Mouse (Mus musculus) forebrain, embryonic 13.5 days (tissue): ENCODE data around the gene Rbm46. TPM values are rescaled to one million over a fixed set of nuclear protein-coding genes. Genes with fewer than 3 reads are reported as not detected.

Experiments used
- ATAC-seq: fragments of 200-750 bp; cut with Nextera tagmentation; 2 replicates; pipeline ENCODE4 v1.8.0; 2017
- H3K27ac ChIP-seq: fragments of 300-500 bp; sonication (generic); 2 replicates; pipeline ENCODE4 v1.5.1; 2015; ENCODE audit warnings: inconsistent platforms, mild to moderate bottlenecking, moderate library complexity
- H3K27me3 ChIP-seq: fragments of 300-500 bp; sonication (generic); 2 replicates; pipeline ENCODE4 v1.6.1; 2015; ENCODE audit warnings: mild to moderate bottlenecking, inconsistent platforms
- H3K36me3 ChIP-seq: fragments of 300-500 bp; sonication (generic); 2 replicates; pipeline ENCODE4 v1.6.1; 2015; ENCODE audit warnings: mild to moderate bottlenecking, inconsistent platforms; ENCODE audit not compliant: poor library complexity, severe bottlenecking
- H3K4me1 ChIP-seq: fragments of 300-500 bp; sonication (generic); 2 replicates; pipeline ENCODE4 v1.6.1; 2015; ENCODE audit warnings: inconsistent platforms
- H3K4me2 ChIP-seq: fragments of 300-500 bp; sonication (generic); 2 replicates; pipeline ENCODE4 v1.6.1; 2015; ENCODE audit warnings: inconsistent platforms, mild to moderate bottlenecking, moderate library complexity
- H3K4me3 ChIP-seq: fragments of 300-500 bp; sonication (generic); 2 replicates; pipeline ENCODE4 v1.5.1; 2015; ENCODE audit warnings: mild to moderate bottlenecking, inconsistent platforms
- H3K9ac ChIP-seq: fragments of 300-500 bp; sonication (generic); 2 replicates; pipeline ENCODE4 v1.6.1; 2015; ENCODE audit warnings: mild to moderate bottlenecking, inconsistent platforms
- H3K9me3 ChIP-seq: fragments of 300-500 bp; sonication (generic); replicated peaks from 2 replicates; pipeline ENCODE4 v1.6.1; 2016; ENCODE audit warnings: inconsistent platforms
- WGBS: fragments of 180-500 bp; shearing (Covaris S2); methylation state at CpG from one replicate; pipeline ENCODE4 v1.1.7; 2015; 5-methylcytosine and 5-hydroxymethylcytosine counted together
- polyA plus RNA-seq: library from polyadenylated mRNA; unstranded; fragments of >200 nt; fragmentation: Nextera tagmentation; extraction: Ambion mirVana; gene quantifications from 2 replicates; pipeline ENCODE4 v1.2.1, GENCODE M21; 2015

Gene Rbm46
- 1.0 and 1.2 TPM in 2 replicates for polyA plus RNA-seq

DNA sequence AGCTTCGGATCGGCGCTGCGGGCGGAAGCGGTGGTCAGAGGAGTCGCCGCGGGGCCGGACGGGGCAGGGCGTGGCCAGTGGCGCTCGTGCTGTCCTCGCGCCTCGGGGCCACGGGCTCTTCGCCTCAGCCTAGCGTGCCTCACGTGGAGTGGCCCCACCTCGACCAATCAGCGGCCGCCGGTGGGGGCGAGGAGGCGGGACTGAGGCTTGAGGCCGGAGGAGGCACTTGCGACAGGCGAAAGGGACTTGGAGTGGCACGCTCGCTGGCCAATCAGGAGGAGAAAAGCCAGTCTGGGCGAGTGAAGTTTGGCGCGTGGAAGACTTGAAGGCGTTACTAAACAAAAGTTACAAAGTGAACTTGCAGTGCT lies at the start of gene Rbm46:
Rbm46 (minus strand) TSS at position 112 of the 368 bp plus-strand sequence.
- Histone ChIP-seq H3K36me3 (no peaks in the 10 kb centered on the region), H3K27me3 (peaks cover 26% of the 10 kb centered on the region), H3K9ac (no peak within 1 kb of the TSS), H3K9me3 (no peaks in the 10 kb centered on the region), H3K4me1 (peaks cover 5% of the 10 kb centered on the region; the same call in 1 of the 2 replicates), H3K27ac (no peak within 1 kb of the TSS), H3K4me2 (peak within 1 kb of the TSS; percentile 61), H3K4me3 (peak within 1 kb of the TSS; percentile 36)
- 21% methylated on average over 29 of the region's 36 CpGs for WGBS
- ATAC-seq, result peak; percentile 98

DNA sequence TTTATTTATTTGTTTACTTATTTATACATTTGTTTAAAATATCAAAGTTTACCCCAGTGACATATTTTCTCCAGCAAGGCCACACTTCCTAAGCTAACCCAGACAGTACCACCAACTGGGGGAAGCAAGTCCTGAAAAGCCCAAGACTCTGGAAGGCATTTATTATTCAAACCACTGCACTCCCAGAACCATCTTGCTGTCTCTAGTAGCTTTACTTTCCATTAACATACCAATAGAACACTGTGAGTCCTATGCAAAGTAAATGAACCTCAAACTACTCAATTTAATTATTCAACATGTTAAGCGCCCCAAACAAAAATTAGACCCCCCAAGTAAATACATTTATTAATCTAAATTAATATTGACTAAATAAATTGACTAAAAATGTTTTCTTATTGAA lies 39.3 kb upstream of the Rbm46 start:
- no peak overlapping the region for H3K27ac ChIP-seq
- no peak for ATAC-seq

DNA sequence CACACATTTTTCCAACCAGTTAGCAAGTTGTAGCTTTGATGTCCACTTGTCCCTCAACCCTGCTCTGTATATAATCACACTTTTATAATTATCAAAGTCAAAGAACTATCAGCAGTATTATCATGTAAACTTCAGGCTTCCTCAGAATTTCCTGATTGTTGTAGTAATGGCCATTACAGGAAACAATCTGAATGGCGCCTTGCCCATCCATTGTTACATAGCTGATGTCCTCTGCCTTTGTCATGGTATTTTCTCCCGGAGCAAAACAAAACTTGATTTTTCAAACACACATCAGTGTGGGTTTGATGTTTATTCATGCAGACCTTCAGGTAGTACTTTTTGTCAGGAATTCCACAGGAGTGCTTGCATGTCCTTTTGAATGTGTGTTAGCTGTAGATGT lies 32.4 kb upstream of the Rbm46 start:
- H3K4me2 ChIP-seq, result no peak overlapping the region
- 88% methylated on average over 2 of the region's 2 CpGs for WGBS
- H3K27ac ChIP-seq, result no peak overlapping the region
- no peaks in the 10 kb centered on the region for H3K36me3 ChIP-seq
- no peaks in the 10 kb centered on the region for H3K9me3 ChIP-seq
- peaks cover 14% of the 10 kb centered on the region for H3K27me3 ChIP-seq
- no peak overlapping the region for H3K9ac ChIP-seq
- H3K4me1 ChIP-seq, result peaks cover 9% of the 10 kb centered on the region
- H3K4me3 ChIP-seq, result no peak overlapping the region
- no peak for ATAC-seq

More for the DNA sequence above, 39.3 kb upstream of the Rbm46 start:
- no peak overlapping the region for H3K4me3 ChIP-seq
- no peak overlapping the region for H3K4me2 ChIP-seq
- peaks cover 5% of the 10 kb centered on the region; the same call in 1 of the 2 replicates for H3K27me3 ChIP-seq
- 6% methylated on average over 1 of the region's 1 CpGs for WGBS
- no peaks in the 10 kb centered on the region for H3K4me1 ChIP-seq
- H3K9ac ChIP-seq, result no peak overlapping the region
- no peaks in the 10 kb centered on the region for H3K9me3 ChIP-seq
- no peaks in the 10 kb centered on the region for H3K36me3 ChIP-seq

DNA sequence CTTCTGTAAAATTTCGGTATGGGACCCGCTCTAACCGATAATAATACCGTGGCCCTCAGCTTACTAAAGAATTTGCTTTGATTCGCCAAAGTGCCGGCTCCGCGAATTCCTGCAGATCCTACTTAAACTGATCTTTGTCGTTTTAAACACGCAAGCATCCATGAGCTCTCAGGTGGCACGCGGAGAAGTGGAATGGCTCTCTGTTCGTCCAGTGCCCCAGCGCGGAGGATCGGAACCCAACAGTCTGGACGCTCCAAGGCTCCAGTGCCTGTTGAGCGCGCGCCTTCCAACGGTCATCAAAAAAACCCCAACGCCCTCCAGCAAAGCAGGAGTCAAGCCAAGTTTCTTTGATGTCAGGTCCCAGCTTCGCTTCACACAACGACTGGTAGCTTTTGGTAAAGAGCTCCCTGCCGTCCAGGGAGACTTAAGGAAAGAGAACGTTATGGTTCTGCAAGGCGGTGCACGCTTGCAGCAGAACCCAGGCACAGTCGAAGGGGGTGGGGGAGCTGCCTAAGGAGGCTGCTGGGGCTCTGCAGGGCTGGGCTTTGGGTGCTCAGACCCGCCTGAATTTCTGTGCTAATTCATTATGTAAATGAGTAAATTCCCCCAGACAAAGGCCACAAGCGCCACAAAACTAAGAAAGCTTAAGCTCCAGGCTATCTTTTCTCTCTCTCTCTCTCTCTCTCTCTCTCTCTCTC lies 28.1 kb upstream of the Rbm46 start:
- H3K27ac ChIP-seq, result no peak overlapping the region
- WGBS, result under 1% methylated on average over 31 of the region's 31 CpGs
- H3K4me1 ChIP-seq, result peaks cover 15% of the 10 kb centered on the region
- H3K4me3 ChIP-seq, result peak overlapping the region; percentile 54
- no peaks in the 10 kb centered on the region for H3K36me3 ChIP-seq
- peaks cover 28% of the 10 kb centered on the region for H3K27me3 ChIP-seq
- peak; percentile 81 for ATAC-seq
- peak overlapping the region; percentile 62 for H3K9ac ChIP-seq
- peak overlapping the region; percentile 99 for H3K4me2 ChIP-seq
- no peaks in the 10 kb centered on the region for H3K9me3 ChIP-seq

DNA sequence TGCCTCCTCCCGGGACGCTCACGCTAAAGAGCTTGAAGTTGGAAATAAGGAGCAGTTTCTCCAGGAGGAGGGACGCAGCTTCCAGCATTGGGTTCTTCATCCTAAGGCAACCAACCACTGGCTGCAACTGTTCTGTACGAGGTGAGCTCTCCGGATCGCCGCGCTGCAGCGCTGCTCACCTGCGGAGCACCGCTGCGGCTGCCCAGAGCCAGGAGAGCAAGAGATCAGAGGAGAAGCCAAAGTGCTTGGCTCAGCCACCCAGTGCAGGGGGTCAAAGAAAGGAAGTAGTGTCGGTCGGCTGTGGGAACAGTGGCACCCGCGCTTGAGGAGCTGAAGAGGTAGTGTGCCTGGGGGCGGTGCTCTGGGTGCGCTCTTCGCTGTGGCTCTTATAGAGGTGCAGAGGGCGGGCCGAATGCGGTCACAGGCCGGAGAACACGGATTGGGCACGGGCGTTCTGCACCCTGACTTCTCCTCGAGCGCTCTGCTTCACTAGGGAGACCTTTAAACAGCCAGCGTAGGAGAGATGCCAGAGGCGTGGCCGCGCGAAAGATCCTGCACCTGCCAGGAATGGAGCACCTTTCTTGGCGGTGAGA lies 27.4 kb upstream of the Rbm46 start, which contains the start of gene Lrat:
Lrat (minus strand) TSS at position 361 of the 593 bp plus-strand sequence.
- peak; percentile 71 for ATAC-seq
- H3K9me3 ChIP-seq, result no peaks in the 10 kb centered on the region
- H3K27me3 ChIP-seq, result peaks cover 28% of the 10 kb centered on the region
- under 1% methylated on average over 35 of the region's 35 CpGs for WGBS
- peak within 1 kb of the TSS; percentile 62 for H3K9ac ChIP-seq
- no peak within 1 kb of the TSS for H3K27ac ChIP-seq
- no peaks in the 10 kb centered on the region for H3K36me3 ChIP-seq
- peak within 1 kb of the TSS; percentile 54 for H3K4me3 ChIP-seq
- peaks cover 15% of the 10 kb centered on the region for H3K4me1 ChIP-seq
- peak within 1 kb of the TSS; percentile 99 for H3K4me2 ChIP-seq

DNA sequence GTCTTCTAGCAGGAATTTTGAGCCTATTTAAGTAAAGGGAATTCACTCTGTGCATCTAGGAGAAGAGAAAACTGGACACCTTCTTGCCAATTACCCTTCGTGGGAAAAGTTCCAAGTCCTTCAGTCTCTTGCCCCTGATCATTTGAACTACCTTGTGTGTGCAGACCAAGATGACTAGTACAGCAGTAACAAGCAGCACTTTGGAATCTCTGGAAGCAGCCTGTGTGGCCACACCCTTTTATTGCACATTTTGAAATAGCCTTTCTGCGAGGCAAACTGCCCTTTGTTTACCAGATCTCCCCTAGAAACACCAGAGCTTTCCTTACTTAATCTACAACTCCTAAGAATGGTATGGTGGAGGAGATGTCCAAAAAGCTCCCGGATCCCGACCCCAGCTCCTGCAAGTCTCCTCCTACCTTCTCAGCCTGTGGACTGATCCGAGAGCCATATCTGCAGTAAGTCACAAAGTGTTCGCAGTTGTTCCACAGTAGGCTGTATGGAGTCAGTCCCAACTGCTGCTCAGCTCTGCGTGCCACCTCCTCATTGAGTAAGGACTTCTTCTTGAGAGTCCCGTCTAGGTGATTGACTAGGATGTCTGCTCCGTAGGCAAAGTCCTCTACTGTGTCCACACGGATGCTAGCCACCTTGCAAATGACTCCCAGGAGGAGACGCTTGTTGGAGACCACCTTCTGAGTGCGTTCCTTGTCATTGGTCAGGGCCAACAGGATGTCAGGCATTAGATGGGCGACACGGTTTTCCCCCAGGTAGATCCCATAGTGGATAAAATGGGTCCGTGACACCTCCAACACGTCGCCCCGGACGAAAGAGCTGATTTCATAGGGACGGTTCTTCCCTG lies 26.7 kb upstream of the Rbm46 start:
- 20% methylated on average over 20 of the region's 20 CpGs for WGBS
- H3K36me3 ChIP-seq, result no peaks in the 10 kb centered on the region
- peak overlapping the region; percentile 54 for H3K4me3 ChIP-seq
- peaks cover 15% of the 10 kb centered on the region for H3K4me1 ChIP-seq
- no peak overlapping the region for H3K27ac ChIP-seq
- 0 out of 2 replicates have a peak, but pooled peaks have one; percentile 42 for ATAC-seq
- H3K9ac ChIP-seq, result no peak overlapping the region
- H3K9me3 ChIP-seq, result no peaks in the 10 kb centered on the region
- H3K4me2 ChIP-seq, result peak overlapping the region; percentile 99
- peaks cover 28% of the 10 kb centered on the region for H3K27me3 ChIP-seq

DNA sequence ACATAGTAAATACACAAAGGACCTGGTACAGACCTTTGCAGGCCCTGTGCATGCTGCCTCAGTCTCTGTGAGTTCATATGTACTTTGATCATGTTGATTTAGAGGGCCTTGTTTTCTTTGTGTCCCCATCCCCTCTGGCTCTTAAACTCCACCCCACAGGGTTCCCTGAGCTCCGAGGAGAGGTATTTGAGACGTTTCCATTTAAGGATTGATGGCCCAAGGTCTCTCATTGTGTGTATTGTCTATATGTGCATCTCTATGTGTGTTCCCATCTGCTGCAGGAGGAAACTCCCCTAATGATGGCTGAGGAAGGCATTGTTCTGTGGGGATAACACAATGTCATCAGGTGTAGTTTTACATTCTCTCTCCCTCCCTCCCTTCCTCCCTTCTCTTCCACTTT lies 12.6 kb upstream of the Rbm46 start:
- ATAC-seq, result no peak
- H3K9ac ChIP-seq, result no peak overlapping the region
- H3K4me3 ChIP-seq, result no peak overlapping the region
- no peaks in the 10 kb centered on the region for H3K4me1 ChIP-seq
- no peaks in the 10 kb centered on the region for H3K9me3 ChIP-seq
- no peak overlapping the region for H3K4me2 ChIP-seq
- no peaks in the 10 kb centered on the region for H3K36me3 ChIP-seq
- WGBS, result 12% methylated on average over 2 of the region's 2 CpGs
- H3K27ac ChIP-seq, result no peak overlapping the region
- H3K27me3 ChIP-seq, result no peaks in the 10 kb centered on the region

DNA sequence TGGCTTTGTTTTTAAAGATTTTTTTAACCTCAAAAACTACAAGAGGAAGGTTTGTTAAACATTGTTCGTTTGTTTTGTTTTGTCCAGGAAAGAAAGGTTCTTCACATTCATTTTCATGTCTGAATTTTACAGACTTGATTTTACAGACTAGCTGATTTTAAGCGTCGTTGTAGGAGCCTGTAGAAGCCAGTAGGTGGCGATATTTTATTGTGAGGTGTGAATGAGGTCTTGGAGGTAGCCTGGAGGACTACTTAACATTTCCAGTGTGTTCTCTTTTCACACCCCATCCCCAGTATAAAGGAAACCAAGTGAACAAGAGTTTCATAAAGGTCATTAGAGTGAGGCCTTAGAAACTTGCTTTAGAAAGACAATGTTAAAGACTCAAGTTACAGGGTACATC lies 975 bp upstream of the Rbm46 start:
- no peak for ATAC-seq
- no peak overlapping the region for H3K27ac ChIP-seq
- H3K4me1 ChIP-seq, result peaks cover 5% of the 10 kb centered on the region; the same call in 1 of the 2 replicates
- no peaks in the 10 kb centered on the region for H3K36me3 ChIP-seq
- WGBS, result 3% methylated on average over 4 of the region's 4 CpGs
- H3K9me3 ChIP-seq, result no peaks in the 10 kb centered on the region
- H3K4me2 ChIP-seq, result no peak overlapping the region
- peaks cover 26% of the 10 kb centered on the region for H3K27me3 ChIP-seq
- no peak overlapping the region for H3K4me3 ChIP-seq
- no peak overlapping the region for H3K9ac ChIP-seq

DNA sequence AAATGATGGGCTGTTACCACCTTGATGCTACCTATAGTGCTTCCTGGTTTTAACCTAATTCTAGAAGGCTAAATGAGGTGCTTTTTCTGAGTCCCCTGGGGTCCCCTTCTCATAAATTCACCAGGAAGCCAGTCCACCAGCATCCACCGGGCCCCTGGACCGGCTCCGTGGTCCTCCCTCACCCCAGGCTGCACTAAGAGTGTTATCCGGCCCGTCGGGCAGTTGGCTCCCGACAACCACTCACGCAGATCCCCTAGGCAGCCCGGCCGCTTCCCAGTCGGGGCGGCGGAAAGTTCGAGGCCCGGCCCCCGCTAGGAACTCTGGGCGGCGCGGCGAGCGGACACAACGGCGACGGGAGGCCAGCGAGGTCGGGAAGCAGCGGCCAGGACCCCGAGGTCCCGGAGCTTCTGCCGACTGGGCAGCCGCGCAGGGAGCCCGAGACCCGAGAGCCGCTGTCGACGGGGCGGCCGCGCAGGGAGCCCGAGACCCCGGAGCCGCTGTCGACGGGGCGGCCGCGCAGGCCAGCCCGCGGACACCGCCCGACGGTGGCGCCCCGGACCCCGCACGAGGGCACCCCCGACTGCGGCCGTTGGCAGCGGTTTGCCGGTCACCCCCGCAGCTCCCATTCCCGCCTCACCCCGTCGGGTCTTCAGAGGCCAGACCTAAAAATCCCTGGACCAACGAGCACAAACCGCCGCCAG lies 462 bp downstream of the Rbm46 start:
- no peaks in the 10 kb centered on the region for H3K36me3 ChIP-seq
- no peaks in the 10 kb centered on the region for H3K9me3 ChIP-seq
- no peak overlapping the region for H3K9ac ChIP-seq
- no peak overlapping the region for H3K27ac ChIP-seq
- ATAC-seq, result peak; percentile 41
- 21% methylated on average over 50 of the region's 69 CpGs for WGBS
- H3K4me3 ChIP-seq, result peak overlapping the region; percentile 36
- peaks cover 5% of the 10 kb centered on the region; the same call in 1 of the 2 replicates for H3K4me1 ChIP-seq
- H3K4me2 ChIP-seq, result peak overlapping the region; percentile 61
- peaks cover 26% of the 10 kb centered on the region for H3K27me3 ChIP-seq

DNA sequence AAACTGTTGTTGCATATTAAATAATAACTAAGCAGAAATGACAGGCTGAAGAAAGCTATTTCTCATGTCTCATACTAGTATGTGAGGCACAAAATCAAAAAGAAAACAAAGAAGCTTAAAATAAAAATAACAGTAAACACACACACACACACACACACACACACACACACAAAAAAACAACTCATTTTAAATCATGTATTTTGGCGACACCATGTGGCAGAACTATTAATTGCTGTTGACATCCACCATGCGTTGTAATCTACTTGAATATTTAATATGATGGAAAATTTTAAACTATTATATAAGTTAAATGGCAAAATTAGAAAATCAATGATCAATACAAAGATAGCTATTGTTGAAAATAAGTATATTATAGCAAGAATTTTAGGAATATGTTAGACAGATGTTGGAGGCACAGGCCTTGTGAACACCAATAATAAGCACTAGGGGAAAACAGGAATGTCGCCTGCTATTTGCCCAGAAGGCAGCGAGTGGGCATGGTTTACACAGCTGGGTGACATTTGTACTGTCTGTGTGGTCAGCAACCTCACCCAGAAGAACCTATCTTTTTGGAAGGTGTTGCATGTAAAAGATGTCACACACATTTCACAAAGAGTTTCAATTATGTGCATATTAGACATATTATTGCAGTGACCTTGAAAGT lies 18.7 kb downstream of the Rbm46 start:
- H3K36me3 ChIP-seq, result no peaks in the 10 kb centered on the region
- H3K9me3 ChIP-seq, result no peaks in the 10 kb centered on the region
- H3K4me1 ChIP-seq, result no peaks in the 10 kb centered on the region
- H3K27me3 ChIP-seq, result no peaks in the 10 kb centered on the region
- no peak overlapping the region for H3K4me2 ChIP-seq
- H3K9ac ChIP-seq, result no peak overlapping the region
- no peak overlapping the region for H3K4me3 ChIP-seq
- WGBS, result 26% methylated on average over 4 of the region's 4 CpGs
- H3K27ac ChIP-seq, result no peak overlapping the region
- ATAC-seq, result peak; percentile 72

DNA sequence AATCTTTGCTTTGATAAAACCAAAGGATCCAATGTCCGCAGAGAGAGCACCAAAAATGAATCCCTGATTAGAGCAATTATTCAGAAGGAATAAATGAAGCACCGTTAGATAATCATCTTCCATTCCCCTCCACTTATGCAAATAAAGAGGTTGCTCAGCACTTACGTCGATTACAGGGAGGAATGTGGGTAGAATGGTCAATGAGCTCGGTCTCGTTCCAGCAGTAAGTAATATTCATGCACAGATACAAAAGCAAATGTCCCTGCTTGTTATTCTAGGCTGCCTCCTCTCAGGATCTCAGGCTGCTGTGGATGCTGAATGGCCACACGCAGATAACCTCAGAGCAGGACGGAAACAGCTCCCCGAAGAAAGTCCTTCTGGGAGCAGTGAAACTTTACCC lies 51.1 kb downstream of the Rbm46 start:
- no peaks in the 10 kb centered on the region for H3K4me1 ChIP-seq
- no peaks in the 10 kb centered on the region for H3K36me3 ChIP-seq
- no peaks in the 10 kb centered on the region for H3K27me3 ChIP-seq
- H3K4me2 ChIP-seq, result no peak overlapping the region
- H3K9ac ChIP-seq, result no peak overlapping the region
- H3K4me3 ChIP-seq, result no peak overlapping the region
- H3K27ac ChIP-seq, result no peak overlapping the region
- WGBS, result 58% methylated on average over 9 of the region's 9 CpGs
- H3K9me3 ChIP-seq, result no peaks in the 10 kb centered on the region
- 0 out of 2 replicates have a peak, but pooled peaks have one; percentile 43 for ATAC-seq
